Mouse (Mus musculus) kidney, postnatal 10 days (tissue): ENCODE data around the gene Armc8.
"Not testable (repeated sequence)": the region's sequence is repeated elsewhere in the genome, so short reads cannot be mapped to it uniquely, and the experiment has no call there.

ENCODE experiments used
- DNase-seq: peaks from one replicate; pipeline ENCODE4 v3.0.0; 2021; ENCODE audit warnings: mixed read lengths

The Armc8 gene

GRCm38 (mm10) chr9:99568347-99569070 lies at the start of gene Armc8:
TSS of gene Armc8 (minus strand) at chr9:99568899.
- peak; percentile 95 for DNase-seq

- no peak for DNase-seq
These were observed 43.5 kb upstream of the Armc8 start, which contains the start of gene A4gnt for GRCm38 (mm10) chr9:99612202-99612601. TSS of gene A4gnt (plus strand) at chr9:99612502.

GRCm38 (mm10) chr9:99603566-99603965 lies 34.9 kb upstream of the Armc8 start:
- DNase-seq, result no peak

- DNase-seq, result not testable (repeated sequence)
These were observed 30.4 kb upstream of the Armc8 start for GRCm38 (mm10) chr9:99599127-99599526.

GRCm38 (mm10) chr9:99591144-99591543 lies 22.4 kb upstream of the Armc8 start:
- DNase-seq, result no peak

- peak; percentile 77 for DNase-seq
These were observed 19.0 kb upstream of the Armc8 start for GRCm38 (mm10) chr9:99587505-99588202.

GRCm38 (mm10) chr9:99580655-99581054 lies 12.0 kb upstream of the Armc8 start:
- DNase-seq, result peak; percentile 55

- DNase-seq, result peak; percentile 96
These were observed 7.2 kb upstream of the Armc8 start, which contains the start of gene Dbr1 for GRCm38 (mm10) chr9:99575677-99576480. TSS of gene Dbr1 (plus strand) at chr9:99575799.

GRCm38 (mm10) chr9:99569071-99569397 lies 335 bp upstream of the Armc8 start:
- no peak for DNase-seq

- no peak for DNase-seq
These were observed 714 bp downstream of the Armc8 start for GRCm38 (mm10) chr9:99568023-99568346.

- peak; percentile 86 for DNase-seq
These were observed 5.0 kb downstream of the Armc8 start for GRCm38 (mm10) chr9:99563714-99564113.

GRCm38 (mm10) chr9:99560389-99560788 lies 8.3 kb downstream of the Armc8 start:
- DNase-seq, result no peak

GRCm38 (mm10) chr9:99559557-99559904 lies 9.2 kb downstream of the Armc8 start:
- DNase-seq, result no peak

GRCm38 (mm10) chr9:99558824-99559556 lies 9.7 kb downstream of the Armc8 start:
- no peak for DNase-seq

- no peak for DNase-seq
These were observed 11.0 kb downstream of the Armc8 start for GRCm38 (mm10) chr9:99557580-99558300.

GRCm38 (mm10) chr9:99555253-99555652 lies 13.4 kb downstream of the Armc8 start:
- DNase-seq, result no peak

GRCm38 (mm10) chr9:99554052-99554451 lies 14.6 kb downstream of the Armc8 start:
- DNase-seq, result no peak

- DNase-seq, result no peak
These were observed 15.7 kb downstream of the Armc8 start for GRCm38 (mm10) chr9:99553049-99553448.

GRCm38 (mm10) chr9:99552068-99552467 lies 16.6 kb downstream of the Armc8 start:
- DNase-seq, result no peak

GRCm38 (mm10) chr9:99546259-99546658 lies 22.4 kb downstream of the Armc8 start:
- DNase-seq, result no peak

- no peak for DNase-seq
These were observed 36.8 kb downstream of the Armc8 start for GRCm38 (mm10) chr9:99531865-99532264.

- no peak for DNase-seq
These were observed 62.8 kb downstream of the Armc8 start for GRCm38 (mm10) chr9:99505875-99506274.
